Mouse (Mus musculus) cortical plate, adult 2 months (tissue): Measurements from ENCODE around the gene Tubb2b.

Experiments used
- CTCF ChIP-seq: fragments of 200-500 bp; IDR thresholded peaks from 2 replicates; pipeline ENCODE4 v1.5.1; 2011; ENCODE audit warnings: mild to moderate bottlenecking, control low read depth, low read length; ENCODE audit not compliant: insufficient read depth; ENCODE audit errors: extremely low read depth
- POLR2A ChIP-seq: fragments of 200-500 bp; IDR thresholded peaks from 2 replicates; pipeline ENCODE4 v1.6.1; 2011; ENCODE audit warnings: mild to moderate bottlenecking, low read length, control low read depth; ENCODE audit not compliant: insufficient read depth; ENCODE audit errors: extremely low read depth

GRCm38 (mm10) chr13:34116508-34116907 lies 13.8 kb downstream of the Tubb2b start:
- TF ChIP-seq CTCF (no peak), POLR2A (no peak)
